Mouse (Mus musculus): Measurements from ENCODE around the gene Nckap1. TPM values are rescaled to one million over a fixed set of nuclear protein-coding genes. Genes with fewer than 3 reads are reported as not detected.

Nckap1 gene
- 30.4 TPM for polyA plus RNA-seq (2012; fragmentation: generic; extraction: Trizol)
- long read RNA-seq, experiment 1, full-length matches to known transcripts: 1 of 11 reads
- long read RNA-seq, experiment 1, partial matches to known transcripts: 8 of 11 reads
- long read RNA-seq, experiment 1, other reads (novel, unspliced or antisense): 2 of 11 reads
- long read RNA-seq, experiment 2, full-length matches to known transcripts: 107 of 147 reads
- long read RNA-seq, experiment 2, partial matches to known transcripts: 37 of 147 reads
- long read RNA-seq, experiment 2, other reads (novel, unspliced or antisense): 3 of 147 reads

- Histone ChIP-seq H3K36me3 (ENCODE audit: control insufficient read depth, insufficient read depth) (peaks cover 4% of the 10 kb centered on the region), H3ac (ENCODE audit: control insufficient read depth, insufficient read length, low read depth) (peak within 1 kb of the TSS; percentile 100)
Observed at GRCm38 (mm10) chr2:80581043-80581711, at the start of gene Nckap1. Gene Nckap1 (minus strand): TSS chr2:80581380.

GRCm38 (mm10) chr2:80624523-80624922, 43.3 kb upstream of the Nckap1 start:
- no peak overlapping the region for H3K4me3 ChIP-seq (ENCODE audit: insufficient read depth, poor library complexity, severe bottlenecking)
- H3ac ChIP-seq (ENCODE audit: control insufficient read depth, insufficient read length, low read depth): no peak overlapping the region
- H3K79me2 ChIP-seq (ENCODE audit: control insufficient read depth, insufficient read depth): no peaks in the 10 kb centered on the region
- H3K36me3 ChIP-seq (ENCODE audit: control insufficient read depth, insufficient read depth): no peaks in the 10 kb centered on the region
- H3K79me3 ChIP-seq (ENCODE audit: low read depth): no peaks in the 10 kb centered on the region
- TF ChIP-seq FOSL1 (IDR thresholded peaks at IDR 0.05; ENCODE audit: insufficient read depth, low read length, poor library complexity, severe bottlenecking) (no peak), CEBPB (IDR thresholded peaks at IDR 0.05; ENCODE audit: low read depth) (no peak), USF1 (IDR thresholded peaks at IDR 0.05; ENCODE audit: low read depth) (no peak), MAX (IDR thresholded peaks at IDR 0.05) (no peak), MYOG (IDR thresholded peaks at IDR 0.05; ENCODE audit: control insufficient read depth, extremely low read depth, insufficient read length) (no peak), CTCF (IDR thresholded peaks at IDR 0.05; ENCODE audit: control insufficient read depth, insufficient read depth, insufficient read length) (no peak), MYOD1 (IDR thresholded peaks at IDR 0.05; ENCODE audit: control insufficient read depth, insufficient read length, low read depth) (no peak)
- H3K27me3 ChIP-seq (ENCODE audit: control insufficient read depth, insufficient read depth, insufficient read length): no peaks in the 10 kb centered on the region

More at GRCm38 (mm10) chr2:80581043-80581711, at the start of gene Nckap1:
- Histone ChIP-seq H3K27me3 (ENCODE audit: control insufficient read depth, insufficient read depth, insufficient read length) (no peaks in the 10 kb centered on the region), H3K79me2 (ENCODE audit: control insufficient read depth, insufficient read depth) (peaks cover 46% of the 10 kb centered on the region), H3K4me3 (ENCODE audit: insufficient read depth, poor library complexity, severe bottlenecking) (peak within 1 kb of the TSS; percentile 79), H3K79me3 (ENCODE audit: low read depth) (peaks cover 37% of the 10 kb centered on the region)
- peak; percentile 62 for TF ChIP-seq CTCF (IDR thresholded peaks at IDR 0.05; ENCODE audit: control insufficient read depth, insufficient read depth, insufficient read length)
- no peak for TF ChIP-seq MYOD1 (IDR thresholded peaks at IDR 0.05; ENCODE audit: control insufficient read depth, insufficient read length, low read depth)

GRCm38 (mm10) chr2:80621921-80622320, 40.7 kb upstream of the Nckap1 start:
- no peak overlapping the region for H3ac ChIP-seq (ENCODE audit: control insufficient read depth, insufficient read length, low read depth)
- no peak for TF ChIP-seq USF1 (IDR thresholded peaks at IDR 0.05; ENCODE audit: low read depth)
- TF ChIP-seq MYOG (IDR thresholded peaks at IDR 0.05; ENCODE audit: control insufficient read depth, extremely low read depth, insufficient read length): no peak
- no peak for TF ChIP-seq CTCF (IDR thresholded peaks at IDR 0.05; ENCODE audit: control insufficient read depth, insufficient read depth, insufficient read length)
- TF ChIP-seq FOSL1 (IDR thresholded peaks at IDR 0.05; ENCODE audit: insufficient read depth, low read length, poor library complexity, severe bottlenecking): no peak
- TF ChIP-seq CEBPB (IDR thresholded peaks at IDR 0.05; ENCODE audit: low read depth): no peak
- TF ChIP-seq MAX (IDR thresholded peaks at IDR 0.05): no peak
- TF ChIP-seq MYOD1 (IDR thresholded peaks at IDR 0.05; ENCODE audit: control insufficient read depth, insufficient read length, low read depth): no peak

GRCm38 (mm10) chr2:80618991-80619390, 37.8 kb upstream of the Nckap1 start:
- H3K4me3 ChIP-seq (ENCODE audit: insufficient read depth, poor library complexity, severe bottlenecking): no peak overlapping the region
- no peaks in the 10 kb centered on the region for H3K79me2 ChIP-seq (ENCODE audit: control insufficient read depth, insufficient read depth)
- no peak for TF ChIP-seq CEBPB (IDR thresholded peaks at IDR 0.05; ENCODE audit: low read depth)
- no peak for TF ChIP-seq USF1 (IDR thresholded peaks at IDR 0.05; ENCODE audit: low read depth)
- TF ChIP-seq CTCF (IDR thresholded peaks at IDR 0.05; ENCODE audit: control insufficient read depth, insufficient read depth, insufficient read length): no peak
- no peaks in the 10 kb centered on the region for H3K36me3 ChIP-seq (ENCODE audit: control insufficient read depth, insufficient read depth)
- no peak overlapping the region for H3ac ChIP-seq (ENCODE audit: control insufficient read depth, insufficient read length, low read depth)
- no peaks in the 10 kb centered on the region for H3K27me3 ChIP-seq (ENCODE audit: control insufficient read depth, insufficient read depth, insufficient read length)
- no peaks in the 10 kb centered on the region for H3K79me3 ChIP-seq (ENCODE audit: low read depth)

More at GRCm38 (mm10) chr2:80621921-80622320, 40.7 kb upstream of the Nckap1 start:
- H3K4me3 ChIP-seq (ENCODE audit: insufficient read depth, poor library complexity, severe bottlenecking): no peak overlapping the region
- H3K27me3 ChIP-seq (ENCODE audit: control insufficient read depth, insufficient read depth, insufficient read length): no peaks in the 10 kb centered on the region
- H3K36me3 ChIP-seq (ENCODE audit: control insufficient read depth, insufficient read depth): no peaks in the 10 kb centered on the region
- no peaks in the 10 kb centered on the region for H3K79me3 ChIP-seq (ENCODE audit: low read depth)
- H3K79me2 ChIP-seq (ENCODE audit: control insufficient read depth, insufficient read depth): no peaks in the 10 kb centered on the region

GRCm38 (mm10) chr2:80616854-80617737, 35.9 kb upstream of the Nckap1 start, which contains the start of the genes Dusp19 and Nup35:
Gene Dusp19 (plus strand): TSS chr2:80617045.
Gene Nup35 (plus strand): TSS chr2:80617236.
- Histone ChIP-seq H3K4me3 (ENCODE audit: insufficient read depth, poor library complexity, severe bottlenecking) (peak within 1 kb of the TSS; percentile 43), H3ac (ENCODE audit: control insufficient read depth, insufficient read length, low read depth) (peak within 1 kb of the TSS; percentile 63), H3K79me2 (ENCODE audit: control insufficient read depth, insufficient read depth) (no peaks in the 10 kb centered on the region), H3K79me3 (ENCODE audit: low read depth) (no peaks in the 10 kb centered on the region), H3K36me3 (ENCODE audit: control insufficient read depth, insufficient read depth) (no peaks in the 10 kb centered on the region), H3K27me3 (ENCODE audit: control insufficient read depth, insufficient read depth, insufficient read length) (no peaks in the 10 kb centered on the region)
- TF ChIP-seq FOSL1 (IDR thresholded peaks at IDR 0.05; ENCODE audit: insufficient read depth, low read length, poor library complexity, severe bottlenecking) (no peak), MYOD1 (IDR thresholded peaks at IDR 0.05; ENCODE audit: control insufficient read depth, insufficient read length, low read depth) (no peak), CEBPB (IDR thresholded peaks at IDR 0.05; ENCODE audit: low read depth) (no peak), CTCF (IDR thresholded peaks at IDR 0.05; ENCODE audit: control insufficient read depth, insufficient read depth, insufficient read length) (no peak), MYOG (IDR thresholded peaks at IDR 0.05; ENCODE audit: control insufficient read depth, extremely low read depth, insufficient read length) (no peak), MAX (IDR thresholded peaks at IDR 0.05) (no peak), USF1 (IDR thresholded peaks at IDR 0.05; ENCODE audit: low read depth) (no peak)

All from C2C12 (cell line).